Mouse (Mus musculus): ENCODE data around the gene Kif21a. TPM values are rescaled to one million over a fixed set of nuclear protein-coding genes. Genes with fewer than 3 reads are reported as not detected.

The Kif21a gene
- polyA plus RNA-seq, 1 experiment from 2014 or later: 4.3 TPM

GRCm38 (mm10) chr15:91017261-91018160 lies 32.2 kb downstream of the Kif21a start:
- Histone ChIP-seq H3K4me3 (no peak overlapping the region), H3K4me1 (0 out of 2 replicates have a peak, but pooled peaks cover 5% of the 10 kb centered on the region), H3K36me3 (no peaks in the 10 kb centered on the region), H3K27ac (replicated peaks) (no peak overlapping the region), H3K4me2 (no peak overlapping the region), H3K9ac (no peak overlapping the region), H3K27me3 (replicated peaks) (no peaks in the 10 kb centered on the region), H3K9me3 (no peaks in the 10 kb centered on the region)
- no peak for ATAC-seq (ENCODE audit: extremely low read depth, insufficient number of reproducible peaks, low FRiP score, low TSS enrichment)
- 65% methylated on average over 23 of the region's 23 CpGs for WGBS

GRCm38 (mm10) chr15:91016366-91016765 lies 33.4 kb downstream of the Kif21a start:
- WGBS: 84% methylated on average over 12 of the region's 12 CpGs
- 0 out of 2 replicates have a peak, but pooled peaks cover 5% of the 10 kb centered on the region for H3K4me1 ChIP-seq
- H3K27me3 ChIP-seq (replicated peaks): no peaks in the 10 kb centered on the region
- H3K9ac ChIP-seq: no peak overlapping the region
- H3K4me2 ChIP-seq: no peak overlapping the region
- no peak overlapping the region for H3K27ac ChIP-seq (replicated peaks)
- no peak overlapping the region for H3K4me3 ChIP-seq
- no peak for ATAC-seq (ENCODE audit: extremely low read depth, insufficient number of reproducible peaks, low FRiP score, low TSS enrichment)
- H3K36me3 ChIP-seq: no peaks in the 10 kb centered on the region
- H3K9me3 ChIP-seq: no peaks in the 10 kb centered on the region

- WGBS: 29% methylated on average over 6 of the region's 6 CpGs
- no peak for ATAC-seq (ENCODE audit: extremely low read depth, insufficient number of reproducible peaks, low FRiP score, low TSS enrichment)
Observed at GRCm38 (mm10) chr15:91012793-91013580, 36.8 kb downstream of the Kif21a start.

GRCm38 (mm10) chr15:91010218-91010617 lies 39.5 kb downstream of the Kif21a start:
- no peak overlapping the region for H3K4me3 ChIP-seq
- WGBS: 69% methylated on average over 4 of the region's 4 CpGs
- no peaks in the 10 kb centered on the region for H3K36me3 ChIP-seq
- no peak overlapping the region for H3K4me2 ChIP-seq
- no peaks in the 10 kb centered on the region for H3K4me1 ChIP-seq
- no peaks in the 10 kb centered on the region for H3K9me3 ChIP-seq
- H3K9ac ChIP-seq: no peak overlapping the region
- no peak overlapping the region for H3K27ac ChIP-seq (replicated peaks)
- no peak for ATAC-seq (ENCODE audit: extremely low read depth, insufficient number of reproducible peaks, low FRiP score, low TSS enrichment)
- no peaks in the 10 kb centered on the region for H3K27me3 ChIP-seq (replicated peaks)

More at GRCm38 (mm10) chr15:91012793-91013580, 36.8 kb downstream of the Kif21a start:
- Histone ChIP-seq H3K27me3 (replicated peaks) (no peaks in the 10 kb centered on the region), H3K9me3 (no peaks in the 10 kb centered on the region), H3K4me3 (no peak overlapping the region), H3K9ac (no peak overlapping the region), H3K27ac (replicated peaks) (no peak overlapping the region), H3K4me1 (0 out of 2 replicates have a peak, but pooled peaks cover 4% of the 10 kb centered on the region), H3K36me3 (no peaks in the 10 kb centered on the region), H3K4me2 (no peak overlapping the region)

GRCm38 (mm10) chr15:91007123-91007830 lies 42.5 kb downstream of the Kif21a start:
- H3K27me3 ChIP-seq (replicated peaks): no peaks in the 10 kb centered on the region
- H3K9ac ChIP-seq: no peak overlapping the region
- H3K9me3 ChIP-seq: no peaks in the 10 kb centered on the region
- WGBS: 79% methylated on average over 13 of the region's 13 CpGs
- no peak overlapping the region for H3K27ac ChIP-seq (replicated peaks)
- no peaks in the 10 kb centered on the region for H3K36me3 ChIP-seq
- no peak overlapping the region for H3K4me2 ChIP-seq
- no peak for ATAC-seq (ENCODE audit: extremely low read depth, insufficient number of reproducible peaks, low FRiP score, low TSS enrichment)
- peaks cover 9% of the 10 kb centered on the region for H3K4me1 ChIP-seq
- no peak overlapping the region for H3K4me3 ChIP-seq

- Histone ChIP-seq H3K4me1 (peaks cover 9% of the 10 kb centered on the region), H3K4me3 (no peak overlapping the region), H3K36me3 (no peaks in the 10 kb centered on the region), H3K4me2 (no peak overlapping the region), H3K9me3 (no peaks in the 10 kb centered on the region), H3K27me3 (replicated peaks) (no peaks in the 10 kb centered on the region), H3K27ac (replicated peaks) (no peak overlapping the region), H3K9ac (no peak overlapping the region)
- ATAC-seq (ENCODE audit: extremely low read depth, insufficient number of reproducible peaks, low FRiP score, low TSS enrichment): no peak
- WGBS: 78% methylated on average over 7 of the region's 7 CpGs
Observed at GRCm38 (mm10) chr15:91004726-91005125, 45.0 kb downstream of the Kif21a start.

- H3K4me1 ChIP-seq: peaks cover 9% of the 10 kb centered on the region
Observed at GRCm38 (mm10) chr15:91001037-91001616, 48.6 kb downstream of the Kif21a start.

GRCm38 (mm10) chr15:91000280-91001036 lies 49.3 kb downstream of the Kif21a start:
- no peak for ATAC-seq (ENCODE audit: extremely low read depth, insufficient number of reproducible peaks, low FRiP score, low TSS enrichment)
- no peak overlapping the region for H3K4me3 ChIP-seq
- H3K9ac ChIP-seq: no peak overlapping the region
- no peaks in the 10 kb centered on the region for H3K36me3 ChIP-seq
- no peak overlapping the region for H3K4me2 ChIP-seq
- WGBS: 69% methylated on average over 21 of the region's 21 CpGs
- no peaks in the 10 kb centered on the region for H3K27me3 ChIP-seq (replicated peaks)
- H3K27ac ChIP-seq (replicated peaks): no peak overlapping the region
- H3K9me3 ChIP-seq: no peaks in the 10 kb centered on the region
- peaks cover 9% of the 10 kb centered on the region for H3K4me1 ChIP-seq

More at GRCm38 (mm10) chr15:91001037-91001616, 48.6 kb downstream of the Kif21a start:
- Histone ChIP-seq H3K4me2 (no peak overlapping the region), H3K27ac (replicated peaks) (no peak overlapping the region), H3K27me3 (replicated peaks) (no peaks in the 10 kb centered on the region), H3K9me3 (no peaks in the 10 kb centered on the region), H3K4me3 (no peak overlapping the region), H3K9ac (no peak overlapping the region), H3K36me3 (no peaks in the 10 kb centered on the region)
- 87% methylated on average over 10 of the region's 10 CpGs for WGBS
- no peak for ATAC-seq (ENCODE audit: extremely low read depth, insufficient number of reproducible peaks, low FRiP score, low TSS enrichment)

GRCm38 (mm10) chr15:90992871-90993270 lies 56.9 kb downstream of the Kif21a start:
- H3K4me2 ChIP-seq: no peak overlapping the region
- WGBS: 56% methylated on average over 2 of the region's 2 CpGs
- H3K9ac ChIP-seq: no peak overlapping the region
- no peaks in the 10 kb centered on the region for H3K27me3 ChIP-seq (replicated peaks)
- ATAC-seq (ENCODE audit: extremely low read depth, insufficient number of reproducible peaks, low FRiP score, low TSS enrichment): no peak
- no peak overlapping the region for H3K27ac ChIP-seq (replicated peaks)
- no peaks in the 10 kb centered on the region for H3K9me3 ChIP-seq
- H3K4me3 ChIP-seq: no peak overlapping the region
- H3K4me1 ChIP-seq: peaks cover 11% of the 10 kb centered on the region; the same call in 1 of the 2 replicates
- peaks cover 2% of the 10 kb centered on the region; the same call in 1 of the 2 replicates for H3K36me3 ChIP-seq

GRCm38 (mm10) chr15:90992388-90992787 lies 57.4 kb downstream of the Kif21a start:
- Histone ChIP-seq H3K4me2 (no peak overlapping the region), H3K27me3 (replicated peaks) (no peaks in the 10 kb centered on the region), H3K27ac (replicated peaks) (no peak overlapping the region), H3K4me1 (peaks cover 13% of the 10 kb centered on the region; the same call in 1 of the 2 replicates), H3K9me3 (no peaks in the 10 kb centered on the region), H3K36me3 (peaks cover 2% of the 10 kb centered on the region; the same call in 1 of the 2 replicates), H3K4me3 (no peak overlapping the region), H3K9ac (no peak overlapping the region)
- ATAC-seq (ENCODE audit: extremely low read depth, insufficient number of reproducible peaks, low FRiP score, low TSS enrichment): no peak
- WGBS: 57% methylated on average over 14 of the region's 14 CpGs

Data from heart, embryonic 13.5 days (tissue).